Mouse (Mus musculus): ENCODE measurements around the gene Drg1.

DNA sequence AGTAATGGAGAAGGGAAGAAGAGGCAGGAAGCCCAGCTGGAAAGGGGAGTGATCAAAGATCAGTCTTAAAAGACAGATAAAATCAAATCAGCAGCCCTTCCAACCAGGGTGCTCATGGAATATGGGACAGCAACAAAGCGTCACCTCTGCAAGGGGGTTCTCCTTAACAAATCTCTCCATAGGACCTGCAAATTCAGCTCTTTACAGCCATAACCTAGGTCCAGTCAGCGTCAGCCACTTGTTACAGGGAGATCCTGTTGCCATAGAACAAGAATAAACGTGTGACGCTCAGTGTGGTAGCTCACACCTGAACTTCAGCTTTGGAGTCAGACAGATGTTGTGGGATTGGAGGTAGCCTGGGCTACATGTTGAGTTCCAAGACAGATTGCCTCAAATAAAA is 3.0 kb upstream of the Drg1 start:
- TF ChIP-seq CTCF (conservative IDR thresholded peaks at IDR 0.05; ENCODE audit: low read length) (no peak), NANOG (IDR thresholded peaks at IDR 0.05; ENCODE audit: borderline replicate concordance, low read length) (no peak)

Data from E14TG2a.4 (cell line).